Mouse (Mus musculus) left cerebral cortex, postnatal 36 days (tissue): Measurements from ENCODE around the gene Vps29. TPM values are rescaled to one million over a fixed set of nuclear protein-coding genes. Genes with fewer than 3 reads are reported as not detected.

Experiments
- DNase-seq, 2 experiments: peaks; one replicate each; pipeline ENCODE4 v3.0.0; 2021 to 2022; ENCODE audit warnings: low spot score in 2 of 2, mixed read lengths in 1 of 2
- intact Hi-C: fragments of 180-260 bp; cut with DNase I; formaldehyde crosslinking; loops from one replicate; pipeline ENCODE4 v1.15.1; 2025
- total RNA-seq, 2 experiments: library from RNA; stranded (reverse); gene quantifications; 2 replicates each; pipeline ENCODE4 v1.2.3; 2021

The Vps29 gene
- total RNA-seq, 2 experiments from 2014 or later, result 185 to 191 TPM

DNA sequence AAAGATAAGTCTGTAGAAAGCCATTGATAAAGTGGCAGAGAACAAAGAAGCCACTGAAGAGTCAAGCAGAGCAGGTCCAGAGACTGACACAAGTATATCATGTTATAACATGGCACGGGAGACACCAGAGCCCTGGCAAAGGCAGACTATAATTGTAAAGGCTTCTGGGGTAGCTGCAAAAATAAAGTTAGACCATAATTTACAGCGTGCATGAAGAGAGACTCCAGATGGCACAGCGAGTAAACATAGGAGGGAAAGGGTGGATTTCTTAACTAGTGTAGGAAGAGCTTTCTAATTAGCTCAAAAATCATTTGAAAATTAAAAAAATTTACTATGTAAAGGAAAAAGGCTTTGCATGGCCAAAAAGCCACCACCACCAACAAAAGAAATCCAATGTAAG lies 26.9 kb upstream of the Vps29 start:
- DNase-seq, result no peak
- intact Hi-C loops, result no loop called here

DNA sequence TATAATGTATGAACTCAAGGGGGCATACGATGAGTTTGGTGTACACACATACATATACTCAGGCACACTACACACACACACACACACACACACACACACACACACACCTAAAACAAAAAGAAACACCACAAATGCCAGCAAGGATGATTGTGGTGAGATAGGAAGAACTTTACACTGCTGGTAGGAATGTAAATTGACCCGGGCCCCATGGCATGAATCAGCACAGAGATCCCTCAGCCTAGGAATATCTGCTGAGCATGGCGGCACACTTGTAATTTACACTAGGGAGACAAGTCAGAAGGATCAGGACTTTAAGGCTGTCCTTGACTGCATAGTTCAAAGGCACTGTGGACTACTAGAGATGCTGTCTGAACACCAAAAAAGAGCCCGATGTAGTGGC lies 23.9 kb upstream of the Vps29 start:
- DNase-seq, result no peak
- intact Hi-C loops, result no loop called here

DNA sequence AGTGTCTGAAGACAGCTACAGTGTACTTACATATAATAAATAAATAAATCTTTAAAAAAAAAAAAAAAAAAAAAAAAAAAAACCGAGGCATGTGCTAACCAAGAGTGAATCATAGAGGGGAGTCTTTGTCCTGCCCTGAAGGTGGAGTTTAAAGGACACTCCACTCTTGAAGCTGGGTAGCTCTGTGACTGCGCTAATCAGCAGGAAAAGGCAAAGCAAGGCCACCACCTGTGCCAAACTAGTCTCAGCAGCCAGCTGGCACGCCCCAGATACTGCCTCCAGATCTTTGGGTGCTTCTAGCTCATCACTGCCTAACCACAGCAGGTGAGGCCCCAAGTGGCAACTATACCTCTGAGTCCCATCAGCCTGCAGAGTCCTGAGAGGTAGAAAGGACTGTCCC lies 19.5 kb upstream of the Vps29 start:
- no peak for DNase-seq
- intact Hi-C loops, result no loop called here

DNA sequence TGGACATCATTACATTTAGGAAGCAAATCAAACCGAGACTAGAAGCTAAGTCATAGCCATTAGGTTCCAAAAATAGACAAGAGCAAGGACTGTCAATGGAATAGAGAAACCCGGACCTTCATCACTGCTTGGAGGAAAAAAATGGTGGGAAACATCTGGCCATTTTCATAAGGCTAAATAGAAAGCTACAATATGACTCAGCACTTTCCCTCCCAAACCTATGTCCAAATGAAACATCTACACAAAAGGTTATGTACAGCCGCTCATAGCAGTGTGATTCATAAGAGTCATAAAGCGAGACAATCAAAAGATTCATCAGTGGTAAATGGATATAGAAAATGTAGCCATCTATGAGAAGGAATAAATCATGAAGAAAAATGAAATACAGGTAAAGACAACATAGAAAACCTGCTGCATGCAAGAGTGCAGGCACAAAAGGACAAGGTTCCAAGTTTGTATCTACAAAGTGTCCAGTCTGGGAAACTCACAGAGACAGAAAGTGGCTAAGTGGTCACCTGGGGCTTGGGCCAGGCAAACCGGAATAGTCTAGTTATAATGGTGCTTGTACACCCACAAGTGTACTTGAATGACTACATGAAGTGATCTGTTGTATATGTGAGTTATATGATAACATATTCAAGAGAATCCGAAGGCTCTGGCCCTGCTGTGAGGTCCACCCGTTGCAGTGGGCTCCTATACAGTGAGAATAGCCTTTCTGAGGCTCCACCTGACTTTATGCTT lies 17.4 kb upstream of the Vps29 start:
- no peak for DNase-seq
- intact Hi-C loops, result no loop called here

DNA sequence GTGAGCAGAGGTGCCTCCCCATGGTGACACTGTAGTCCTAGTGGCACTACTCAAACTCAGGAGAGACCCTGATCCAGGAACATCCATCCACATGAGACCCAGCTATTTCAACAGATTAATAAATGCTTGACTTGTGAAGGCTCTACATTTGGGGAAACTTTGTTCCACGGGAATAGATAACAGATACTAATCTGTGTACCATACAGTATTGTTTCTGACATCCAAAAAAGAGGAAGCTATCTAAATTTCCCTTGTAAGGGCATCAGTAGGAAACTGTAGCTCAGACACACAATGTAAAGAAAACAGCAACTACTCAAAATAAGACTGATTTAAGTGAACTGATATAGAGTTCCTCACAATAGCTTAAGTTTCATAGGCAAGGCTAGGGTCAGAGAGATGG lies 11.3 kb upstream of the Vps29 start:
- intact Hi-C loops, result loop anchor here (5.0 kb wide), 1 partner anchor 211 kb away; no protein-coding TSS in a partner anchor
- DNase-seq, result no peak

DNA sequence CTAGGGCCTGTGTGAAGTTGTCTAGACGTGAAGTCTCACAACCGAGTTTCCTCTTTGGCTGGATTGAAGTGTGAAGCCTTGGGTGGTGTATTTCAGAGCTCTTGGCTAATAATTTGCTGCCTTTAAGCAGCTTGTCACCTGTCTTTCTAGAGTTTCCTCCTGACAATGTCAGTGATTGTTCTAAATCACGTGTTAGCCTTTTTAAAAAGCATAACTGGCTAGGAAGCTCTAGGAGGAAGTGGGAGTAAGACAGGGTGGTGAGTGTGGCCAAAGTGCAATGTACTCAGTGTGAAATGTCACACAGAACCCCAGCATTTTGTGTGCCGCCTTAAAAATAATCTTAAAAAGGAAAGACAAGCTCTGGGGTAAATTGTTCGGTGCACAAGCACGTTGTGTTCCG lies 10.4 kb upstream of the Vps29 start:
- no peak for DNase-seq
- intact Hi-C loops, result loop anchor here (1.0 to 5.0 kb wide), 2 partner anchors 75 to 211 kb away; no protein-coding TSS in a partner anchor

DNA sequence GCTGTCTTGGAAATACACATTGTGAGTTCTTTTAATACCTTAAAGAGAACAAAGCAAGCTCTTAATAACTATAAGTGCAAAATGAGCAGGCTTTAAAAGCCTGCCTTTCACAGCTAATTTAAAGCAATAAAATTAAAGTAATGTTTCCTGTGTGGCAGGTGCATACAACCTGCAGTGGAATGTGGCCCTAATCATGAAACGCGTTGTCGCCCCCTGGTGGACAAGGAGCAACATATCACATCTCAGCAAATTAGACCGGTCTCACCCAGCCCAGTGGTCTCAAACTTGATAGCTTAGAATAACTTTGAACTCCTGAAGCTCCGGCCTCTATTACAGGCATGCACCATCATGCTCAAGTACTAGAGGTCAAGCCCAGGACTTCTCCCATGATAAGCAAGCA lies 9.9 kb upstream of the Vps29 start:
- intact Hi-C loops, result loop anchor here (1.0 to 5.0 kb wide), 2 partner anchors 76 to 212 kb away; no protein-coding TSS in a partner anchor
- peak; percentile 65 to 70 for DNase-seq

DNA sequence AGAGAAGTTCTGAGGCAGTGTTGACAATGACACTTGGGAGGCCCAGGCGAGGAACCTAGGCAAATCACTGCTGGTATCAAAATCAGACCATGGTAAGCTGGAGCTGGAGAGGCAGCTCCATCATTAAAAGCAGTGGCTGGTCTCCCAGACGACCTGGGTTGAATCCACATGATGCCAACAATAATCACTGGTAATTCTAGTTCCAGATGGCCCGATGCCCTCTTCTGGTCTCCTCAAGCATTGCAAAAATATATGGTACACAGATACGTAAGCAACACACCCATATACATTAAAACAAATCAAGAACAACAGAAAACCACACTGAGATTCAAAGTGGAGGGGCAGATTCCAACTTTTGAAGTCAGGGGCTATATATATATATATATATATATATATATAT lies 8.4 kb upstream of the Vps29 start:
- intact Hi-C loops, result no loop called here

DNA sequence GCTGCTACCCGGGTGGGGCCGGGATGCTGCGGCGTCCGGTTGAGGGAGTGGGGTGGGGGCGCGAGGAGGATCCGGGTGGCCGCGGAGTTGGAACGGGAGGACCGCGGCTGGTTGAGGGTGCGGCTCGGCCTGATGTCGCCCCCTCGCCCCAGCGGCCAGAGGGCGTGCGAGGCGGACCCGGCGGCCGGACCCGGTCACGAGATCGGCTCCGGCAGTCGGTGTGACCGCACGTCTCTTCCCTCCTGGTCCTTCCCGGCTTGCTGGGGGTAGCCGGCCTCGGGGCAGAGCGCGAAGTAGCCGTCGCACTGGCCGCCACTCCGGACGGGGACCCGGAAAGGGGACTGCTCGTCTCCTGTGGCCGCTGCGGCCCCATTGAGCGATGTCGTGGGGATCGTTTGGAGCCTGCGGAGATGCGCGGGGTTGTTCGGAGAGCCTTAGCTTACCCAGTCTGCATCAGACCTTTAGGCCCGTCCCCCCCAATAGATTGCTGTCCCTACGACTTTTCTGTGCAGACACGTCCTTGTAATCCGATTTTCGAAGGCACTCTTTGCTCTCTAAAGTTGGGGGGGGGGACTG lies 411 bp downstream of the Vps29 start:
- DNase-seq, result no peak
- intact Hi-C loops, result loop anchor here (1.0 kb wide), 1 partner anchor 18 kb away; the partner anchor contains the start of gene Fam216a

More for the DNA sequence above, 8.4 kb upstream of the Vps29 start:
- DNase-seq, result no peak

DNA sequence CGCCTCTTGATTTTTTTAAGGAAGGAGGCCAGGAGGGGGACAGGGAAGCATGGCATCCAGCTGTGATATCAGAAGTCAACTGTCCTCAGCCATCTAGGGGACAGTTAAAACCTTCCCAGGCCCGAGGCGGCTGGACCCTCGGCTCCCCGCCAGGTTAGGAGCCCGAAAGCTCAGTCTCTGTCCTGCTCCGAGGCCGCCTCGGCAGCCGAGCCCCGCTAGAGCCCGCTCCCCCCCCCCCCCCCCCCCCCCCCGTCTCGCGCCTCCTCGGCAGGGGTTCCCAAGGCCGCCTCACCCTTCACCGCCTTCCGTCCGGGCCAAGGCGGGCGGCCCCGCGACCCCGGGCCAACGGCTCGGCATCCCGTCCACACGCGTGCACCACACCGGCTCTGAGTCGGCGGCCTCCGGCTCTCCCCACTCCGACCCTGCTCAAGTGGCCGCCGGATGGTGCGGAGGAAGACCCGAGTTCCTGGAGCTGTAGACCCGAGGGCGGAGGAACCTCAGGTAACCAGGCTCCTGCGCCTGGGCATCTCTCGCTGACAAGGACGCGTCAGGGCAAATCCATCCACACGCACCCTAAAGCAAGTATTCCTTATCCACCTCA lies 17.5 kb downstream of the Vps29 start, which contains the start of gene Gpn3:
TSS of gene Gpn3 (plus strand) at position 286 of the 601 bp plus-strand sequence.
- intact Hi-C loops, result loop anchor here (1.0 kb wide), 1 partner anchor 17 kb away; the partner anchor contains the start of genes Rad9b and Vps29
- DNase-seq, result no peak

DNA sequence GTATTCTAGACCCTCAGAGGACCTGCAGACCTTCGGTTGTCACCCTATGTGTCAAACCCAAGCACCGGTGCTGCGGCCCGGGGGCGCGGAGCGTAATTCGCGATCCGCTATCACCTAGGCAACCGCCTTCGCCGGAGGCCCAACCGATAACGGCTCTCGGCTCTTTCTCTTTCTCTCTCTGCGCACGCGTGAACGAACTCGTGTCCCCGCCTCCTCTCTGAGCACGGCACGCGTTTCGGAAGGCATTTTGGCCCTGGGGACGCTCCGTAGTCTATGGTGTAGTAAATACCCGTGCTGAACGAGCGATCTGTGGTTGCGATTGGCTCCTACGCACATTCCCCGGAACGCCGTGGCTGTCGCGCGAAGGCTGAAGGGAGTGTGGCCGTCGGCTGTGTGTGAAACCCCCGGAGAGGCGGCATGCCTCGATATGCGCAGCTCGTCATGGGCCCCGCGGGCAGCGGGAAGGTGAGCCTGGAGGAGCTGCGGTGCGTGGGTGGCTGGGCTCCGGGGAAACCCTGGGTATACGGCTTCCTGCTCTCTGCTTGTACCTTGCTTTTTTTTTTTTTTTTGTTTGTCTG lies 18.1 kb downstream of the Vps29 start, which contains the start of gene Fam216a:
TSS of gene Fam216a (minus strand) at position 173 of the 578 bp plus-strand sequence.
- intact Hi-C loops, result loop anchor here (1.0 kb wide), 1 partner anchor 18 kb away; the partner anchor contains the start of genes Rad9b and Vps29
- DNase-seq, result peak; percentile 99 to 100

DNA sequence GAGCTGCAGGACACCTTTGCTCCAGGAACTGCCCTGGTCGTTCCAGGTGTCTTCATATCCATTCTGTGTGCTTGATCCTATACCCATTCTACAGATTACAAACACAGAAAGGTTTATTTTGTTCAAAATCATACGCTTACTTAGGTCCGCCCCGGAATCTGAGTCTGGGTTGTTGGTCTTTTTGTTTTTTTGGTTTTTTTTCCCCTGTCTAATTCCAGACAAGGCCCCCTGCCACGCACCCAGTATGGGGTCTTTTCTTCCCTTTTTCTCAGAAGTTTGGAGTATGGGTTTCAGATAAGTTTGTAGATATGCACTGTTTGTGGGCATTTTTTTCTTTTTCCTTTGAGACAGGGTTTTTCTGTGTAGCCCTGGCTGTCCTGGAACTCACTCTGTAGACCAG lies 18.7 kb downstream of the Vps29 start:
- no peak for DNase-seq
- intact Hi-C loops, result loop anchor here (1.0 kb wide), 1 partner anchor 19 kb away; the partner anchor contains the start of genes Rad9b and Vps29

DNA sequence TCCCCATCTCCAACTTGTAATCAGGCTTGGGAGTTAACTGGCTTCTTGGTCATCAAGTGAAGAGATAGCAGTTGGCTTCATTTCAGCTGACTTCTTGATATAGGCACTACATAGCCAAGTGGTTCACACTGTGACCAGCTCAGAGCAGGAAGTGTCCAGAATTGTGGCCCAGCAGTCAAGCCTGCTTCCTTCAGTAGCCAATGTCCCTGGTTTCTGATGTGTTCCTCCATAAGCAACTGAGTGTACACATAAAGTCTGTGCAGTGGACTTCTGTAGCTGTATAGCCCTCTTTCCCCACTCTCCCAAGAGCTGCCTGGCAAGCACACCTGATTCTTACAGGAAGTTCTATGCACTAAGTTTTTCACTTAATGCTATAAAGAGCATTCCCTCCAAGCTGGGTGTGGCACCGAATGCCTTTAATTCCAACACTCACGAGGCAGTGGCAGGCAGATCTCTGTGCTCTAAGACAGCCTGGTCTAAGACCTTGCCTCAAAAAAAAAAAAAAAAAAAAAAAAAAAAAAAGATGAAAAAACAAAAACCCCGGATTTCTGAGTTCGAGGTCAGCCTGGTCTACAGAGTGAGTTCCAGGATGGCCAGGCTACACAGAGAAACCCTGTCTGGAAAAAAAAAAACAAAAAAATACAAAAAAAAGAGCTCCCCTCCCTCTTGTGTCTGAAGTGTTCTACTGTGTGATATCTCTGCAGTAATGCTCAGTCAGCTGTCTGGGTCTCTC lies 23.1 kb downstream of the Vps29 start:
- no peak for DNase-seq
- intact Hi-C loops, result no loop called here

DNA sequence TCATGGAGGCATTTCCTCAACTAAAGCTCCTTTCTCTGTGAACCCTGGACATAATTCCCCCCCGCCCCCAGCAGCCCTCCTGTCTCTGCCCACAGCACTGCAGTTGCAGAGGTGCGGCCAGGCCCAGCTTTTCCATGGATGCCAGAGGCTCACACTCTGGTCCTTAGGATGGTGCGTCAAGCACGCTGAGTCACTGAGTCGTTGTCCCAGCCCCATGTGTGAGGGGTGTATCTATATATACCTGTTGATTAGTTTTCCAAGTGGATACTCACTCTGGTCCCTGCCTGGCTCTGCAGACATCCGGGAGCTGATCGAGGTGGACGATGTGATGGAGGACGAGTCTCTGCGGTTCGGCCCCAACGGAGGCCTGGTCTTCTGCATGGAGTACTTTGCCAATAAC lies 24.0 kb downstream of the Vps29 start:
- no peak for DNase-seq
- intact Hi-C loops, result no loop called here

DNA sequence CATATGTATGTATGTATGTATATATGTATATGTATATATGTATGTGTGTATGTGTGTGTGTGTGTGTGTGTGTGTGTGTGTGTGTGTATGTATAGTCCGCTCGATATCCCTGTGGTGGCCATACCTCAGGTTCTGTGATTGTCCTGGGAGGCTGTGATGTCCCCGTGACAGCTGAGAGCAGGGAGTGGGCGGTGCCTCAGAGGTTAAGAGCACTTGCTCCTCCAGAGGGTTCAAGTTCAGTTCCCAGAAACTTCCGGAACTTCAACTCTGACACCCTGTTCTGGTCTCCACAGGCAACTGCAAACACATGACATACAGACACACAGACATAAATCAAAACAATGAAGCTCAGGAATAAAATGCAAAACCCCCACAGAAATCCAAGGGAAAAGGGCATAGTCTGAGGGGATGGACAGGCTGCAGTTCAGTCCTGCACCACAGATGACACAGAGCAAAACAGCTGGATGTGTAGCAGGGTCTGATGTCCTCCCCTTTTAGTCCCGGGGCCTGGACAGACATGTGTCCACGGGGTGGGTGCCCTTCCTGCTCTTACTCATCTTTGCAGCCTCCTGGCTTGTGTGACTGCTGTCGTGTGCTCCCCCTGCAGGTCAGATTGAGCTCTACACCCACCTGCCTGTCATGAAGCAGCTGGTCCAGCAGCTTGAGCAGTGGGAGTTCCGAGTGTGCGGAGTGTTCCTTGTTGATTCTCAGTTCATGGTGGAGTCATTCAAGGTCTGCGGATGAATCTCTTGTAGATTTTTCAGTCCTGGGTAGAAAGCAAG lies 25.4 kb downstream of the Vps29 start:
- intact Hi-C loops, result no loop called here
- peak; percentile 64 to 79 for DNase-seq

DNA sequence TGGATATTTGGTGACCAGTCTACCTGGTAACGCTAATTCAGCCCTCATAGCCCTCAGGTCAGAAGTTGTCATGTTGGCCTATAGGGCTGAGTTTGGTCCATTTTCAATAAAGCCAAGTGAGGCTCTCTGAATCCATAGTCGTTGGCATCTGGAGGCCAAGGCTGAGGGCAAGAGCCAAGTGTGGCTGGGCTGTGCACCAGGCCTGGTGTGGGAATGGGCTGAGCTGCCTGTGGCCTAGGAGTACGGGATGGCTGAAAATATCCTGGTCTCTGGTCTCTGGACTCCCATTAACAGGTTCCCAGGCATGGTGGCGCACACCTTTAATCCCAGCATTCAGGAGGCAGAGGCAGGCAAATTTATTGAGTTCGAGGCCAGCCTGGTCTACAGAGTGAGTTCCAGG lies 35.8 kb downstream of the Vps29 start:
- DNase-seq, result no peak
- intact Hi-C loops, result no loop called here

DNA sequence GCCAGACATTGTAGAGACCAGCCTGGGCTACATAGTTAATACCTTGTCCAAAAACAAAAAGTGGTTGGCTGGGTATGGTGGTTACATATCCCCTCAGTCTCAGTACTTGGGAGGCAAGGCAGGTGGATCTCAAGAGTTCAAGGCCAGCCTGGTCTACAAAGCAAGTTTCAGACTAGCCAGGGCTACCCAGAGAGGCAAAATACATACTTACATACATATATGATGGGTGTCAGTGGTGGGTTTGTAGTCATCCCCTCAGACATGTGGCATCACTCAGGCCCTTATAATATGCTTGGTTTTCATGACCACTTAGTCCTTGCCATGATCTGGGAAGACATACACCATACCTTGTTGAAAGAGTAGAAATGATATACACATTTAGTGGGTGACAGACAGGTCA lies 36.5 kb downstream of the Vps29 start:
- DNase-seq, result no peak
- intact Hi-C loops, result no loop called here

DNA sequence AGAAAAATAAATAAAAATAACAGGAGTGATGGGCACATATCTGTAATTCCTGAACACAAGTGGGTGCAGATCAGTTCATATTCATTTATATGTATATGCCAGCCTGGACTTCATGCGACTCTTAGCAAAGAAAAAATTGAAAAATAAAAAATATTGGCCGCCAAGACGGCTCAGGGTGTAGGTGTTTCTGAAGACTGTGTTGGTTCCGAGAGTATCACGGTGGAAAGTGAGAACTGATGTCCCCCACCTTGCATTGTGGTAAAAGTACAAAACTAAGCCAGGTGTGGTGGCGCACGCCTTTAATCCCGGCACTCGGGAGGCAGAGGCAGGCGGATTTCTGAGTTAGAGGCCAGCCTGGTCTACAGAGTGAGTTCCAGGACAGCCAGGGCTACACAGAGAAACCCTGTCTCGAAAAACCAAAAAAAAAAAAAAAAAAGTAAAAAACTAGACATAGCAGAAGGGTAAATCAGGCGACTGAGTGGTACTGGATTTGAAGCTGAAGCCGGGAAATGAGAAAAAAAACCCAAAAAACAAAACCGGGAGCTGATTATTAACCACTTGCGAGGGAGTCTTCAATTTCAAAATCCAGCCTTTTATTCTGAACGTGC lies 37.1 kb downstream of the Vps29 start:
- intact Hi-C loops, result no loop called here
- no peak for DNase-seq
